Mouse (Mus musculus) testis, adult 2 months (tissue): ENCODE results near the gene Clmn. TPM values are rescaled to one million over a fixed set of nuclear protein-coding genes. Genes with fewer than 3 reads are reported as not detected.

Experiments used
- H3K27ac ChIP-seq: fragments of 200-500 bp; 2 replicates; pipeline ENCODE4 v1.5.1; 2012; ENCODE audit warnings: low read depth, low read length; ENCODE audit not compliant: control insufficient read depth, insufficient read depth
- H3K27me3 ChIP-seq: fragments of 200-500 bp; 2 replicates; pipeline ENCODE4 v1.6.1; 2012; ENCODE audit warnings: mild to moderate bottlenecking, low read length, moderate library complexity; ENCODE audit not compliant: control insufficient read depth, insufficient read depth
- H3K36me3 ChIP-seq: fragments of 200-500 bp; 2 replicates; pipeline ENCODE4 v1.6.1; 2012; ENCODE audit warnings: mild to moderate bottlenecking, low read length; ENCODE audit not compliant: control insufficient read depth, insufficient read depth
- H3K4me1 ChIP-seq: fragments of 200-500 bp; 2 replicates; pipeline ENCODE4 v1.6.1; 2012; ENCODE audit warnings: low read length; ENCODE audit not compliant: control insufficient read depth, insufficient read depth
- H3K4me3 ChIP-seq: fragments of 200-500 bp; 2 replicates; pipeline ENCODE4 v1.5.1; 2012; ENCODE audit warnings: low read depth, mild to moderate bottlenecking, low read length, moderate library complexity, mixed read lengths; ENCODE audit not compliant: control insufficient read depth
- CTCF ChIP-seq: fragments of 200-500 bp; IDR thresholded peaks from 2 replicates; pipeline ENCODE4 v1.5.1; 2012; ENCODE audit warnings: low read depth, mild to moderate bottlenecking, inconsistent platforms, low read length, moderate library complexity; ENCODE audit not compliant: control insufficient read depth, insufficient read depth, insufficient replicate concordance
- POLR2A ChIP-seq: fragments of 200-500 bp; IDR thresholded peaks from 2 replicates; pipeline ENCODE4 v1.6.1; 2012; ENCODE audit warnings: low read depth, mild to moderate bottlenecking, inconsistent platforms, low read length, moderate library complexity; ENCODE audit not compliant: control insufficient read depth
- polyA plus RNA-seq: library from polyadenylated mRNA; depleted of rRNA; stranded (reverse); fragments of >200 nt; gene quantifications from 2 replicates; pipeline ENCODE4 v1.2.3, GENCODE M21; 2012

The Clmn gene
- polyA plus RNA-seq, 1 experiment = 119 TPM

GRCm38 (mm10) chr12:104871987-104872386, 7.1 kb upstream of the Clmn start:
- H3K27ac ChIP-seq = no peak overlapping the region
- H3K4me3 ChIP-seq = no peak overlapping the region
- TF ChIP-seq CTCF = no peak
- TF ChIP-seq POLR2A = no peak
- H3K27me3 ChIP-seq = no peaks in the 10 kb centered on the region
- no peaks in the 10 kb centered on the region for H3K4me1 ChIP-seq
- H3K36me3 ChIP-seq = no peaks in the 10 kb centered on the region

- Histone ChIP-seq H3K4me3 (no peak overlapping the region), H3K27ac (no peak overlapping the region), H3K36me3 (no peaks in the 10 kb centered on the region), H3K4me1 (peaks cover 5% of the 10 kb centered on the region), H3K27me3 (no peaks in the 10 kb centered on the region)
- TF ChIP-seq CTCF (no peak), POLR2A (no peak)
These were observed 4.9 kb upstream of the Clmn start for GRCm38 (mm10) chr12:104869737-104870136.

GRCm38 (mm10) chr12:104868430-104868829, 3.6 kb upstream of the Clmn start:
- H3K27me3 ChIP-seq = no peaks in the 10 kb centered on the region
- TF ChIP-seq CTCF (no peak), POLR2A (no peak)
- H3K36me3 ChIP-seq = no peaks in the 10 kb centered on the region
- H3K27ac ChIP-seq = no peak overlapping the region
- H3K4me3 ChIP-seq = peak overlapping the region; percentile 8; the same call in 1 of the 2 replicates
- peaks cover 8% of the 10 kb centered on the region for H3K4me1 ChIP-seq

- H3K4me1 ChIP-seq = peaks cover 8% of the 10 kb centered on the region
- H3K36me3 ChIP-seq = no peaks in the 10 kb centered on the region
- TF ChIP-seq CTCF = no peak
- TF ChIP-seq POLR2A = no peak
- no peak overlapping the region for H3K27ac ChIP-seq
- H3K4me3 ChIP-seq = peak overlapping the region; percentile 81
- no peaks in the 10 kb centered on the region for H3K27me3 ChIP-seq
These were observed 3.0 kb upstream of the Clmn start for GRCm38 (mm10) chr12:104867851-104868250.

- Histone ChIP-seq H3K4me3 (peak overlapping the region; percentile 81), H3K27me3 (no peaks in the 10 kb centered on the region), H3K27ac (peak overlapping the region; percentile 36), H3K36me3 (no peaks in the 10 kb centered on the region), H3K4me1 (peaks cover 8% of the 10 kb centered on the region)
- TF ChIP-seq POLR2A (peak; percentile 81; the same call in 1 of the 2 replicates), CTCF (no peak)
These were observed 275 bp upstream of the Clmn start for GRCm38 (mm10) chr12:104865166-104865535.

GRCm38 (mm10) chr12:104863653-104864052, 1.2 kb downstream of the Clmn start:
- no peaks in the 10 kb centered on the region for H3K36me3 ChIP-seq
- H3K4me3 ChIP-seq = peak overlapping the region; percentile 82
- TF ChIP-seq POLR2A (no peak), CTCF (no peak)
- peaks cover 8% of the 10 kb centered on the region for H3K4me1 ChIP-seq
- peak overlapping the region; percentile 29; the same call in 1 of the 2 replicates for H3K27ac ChIP-seq
- no peaks in the 10 kb centered on the region for H3K27me3 ChIP-seq

- H3K36me3 ChIP-seq = no peaks in the 10 kb centered on the region
- no peak overlapping the region for H3K27ac ChIP-seq
- no peaks in the 10 kb centered on the region for H3K4me1 ChIP-seq
- no peaks in the 10 kb centered on the region for H3K27me3 ChIP-seq
- TF ChIP-seq CTCF = no peak
- no peak for TF ChIP-seq POLR2A
- H3K4me3 ChIP-seq = peak overlapping the region; percentile 28
These were observed 5.7 kb downstream of the Clmn start for GRCm38 (mm10) chr12:104859140-104859539.

- no peaks in the 10 kb centered on the region for H3K27me3 ChIP-seq
- no peaks in the 10 kb centered on the region for H3K36me3 ChIP-seq
- peak overlapping the region; percentile 28; the same call in 1 of the 2 replicates for H3K4me3 ChIP-seq
- H3K27ac ChIP-seq = no peak overlapping the region
- TF ChIP-seq POLR2A (no peak), CTCF (no peak)
- H3K4me1 ChIP-seq = no peaks in the 10 kb centered on the region
These were observed 6.1 kb downstream of the Clmn start for GRCm38 (mm10) chr12:104858732-104859131.
